Mouse (Mus musculus) heart, embryonic 12.5 days (tissue): ENCODE data around the gene Spg20. TPM values are rescaled to one million over a fixed set of nuclear protein-coding genes. Genes with fewer than 3 reads are reported as not detected.

Experiments used
- ATAC-seq: fragments of 200-750 bp; cut with Nextera tagmentation; 2 replicates; pipeline ENCODE4 v1.8.0; 2017; ENCODE audit warnings: moderate TSS enrichment, moderate library complexity; ENCODE audit not compliant: insufficient number of reproducible peaks, low FRiP score
- H3K27ac ChIP-seq: fragments of 300-500 bp; sonication (generic); 2 replicates; pipeline ENCODE4 v1.5.1; 2016; ENCODE audit warnings: mild to moderate bottlenecking, moderate library complexity; ENCODE audit not compliant: poor library complexity, severe bottlenecking
- H3K27me3 ChIP-seq: fragments of 300-500 bp; sonication (generic); replicated peaks from 2 replicates; pipeline ENCODE4 v1.6.1; 2016; ENCODE audit warnings: mild to moderate bottlenecking, moderate library complexity
- H3K36me3 ChIP-seq: fragments of 300-500 bp; sonication (generic); 2 replicates; pipeline ENCODE4 v1.6.1; 2016; ENCODE audit warnings: mild to moderate bottlenecking, moderate library complexity
- H3K4me1 ChIP-seq: fragments of 300-500 bp; sonication (generic); replicated peaks from 2 replicates; pipeline ENCODE4 v1.6.1; 2016; ENCODE audit warnings: mild to moderate bottlenecking
- H3K4me2 ChIP-seq: fragments of 300-500 bp; sonication (generic); 2 replicates; pipeline ENCODE4 v1.6.1; 2016; ENCODE audit warnings: mild to moderate bottlenecking, moderate library complexity
- H3K4me3 ChIP-seq: fragments of 300-500 bp; sonication (generic); 2 replicates; pipeline ENCODE4 v1.5.1; 2016; ENCODE audit warnings: mild to moderate bottlenecking
- H3K9ac ChIP-seq: fragments of 300-500 bp; sonication (generic); 2 replicates; pipeline ENCODE4 v1.6.1; 2016; ENCODE audit warnings: mild to moderate bottlenecking, moderate library complexity
- H3K9me3 ChIP-seq: fragments of 300-500 bp; sonication (generic); replicated peaks from 2 replicates; pipeline ENCODE4 v1.6.1; 2016; ENCODE audit warnings: mild to moderate bottlenecking, moderate library complexity
- WGBS: fragments of 180-500 bp; shearing (Covaris S2); methylation state at CpG from one replicate; pipeline ENCODE4 v1.1.7; 2016; 5-methylcytosine and 5-hydroxymethylcytosine counted together
- polyA plus RNA-seq: library from polyadenylated mRNA; unstranded; fragments of >200 nt; fragmentation: Nextera tagmentation; extraction: Ambion mirVana; gene quantifications from 2 replicates; pipeline ENCODE4 v1.2.1, GENCODE M21; 2016

Spg20 gene
- polyA plus RNA-seq, 1 experiment from 2014 or later, result 49.0 TPM

- Histone ChIP-seq H3K9me3 (no peaks in the 10 kb centered on the region), H3K4me2 (no peak overlapping the region), H3K9ac (no peak overlapping the region), H3K4me3 (no peak overlapping the region), H3K4me1 (no peaks in the 10 kb centered on the region), H3K36me3 (no peaks in the 10 kb centered on the region), H3K27ac (no peak overlapping the region), H3K27me3 (no peaks in the 10 kb centered on the region)
- ATAC-seq, result no peak
- WGBS, result 51% methylated on average over 3 of the region's 3 CpGs
Observed at GRCm38 (mm10) chr3:55148091-55148490, 36.2 kb downstream of the Spg20 start.

DNA sequence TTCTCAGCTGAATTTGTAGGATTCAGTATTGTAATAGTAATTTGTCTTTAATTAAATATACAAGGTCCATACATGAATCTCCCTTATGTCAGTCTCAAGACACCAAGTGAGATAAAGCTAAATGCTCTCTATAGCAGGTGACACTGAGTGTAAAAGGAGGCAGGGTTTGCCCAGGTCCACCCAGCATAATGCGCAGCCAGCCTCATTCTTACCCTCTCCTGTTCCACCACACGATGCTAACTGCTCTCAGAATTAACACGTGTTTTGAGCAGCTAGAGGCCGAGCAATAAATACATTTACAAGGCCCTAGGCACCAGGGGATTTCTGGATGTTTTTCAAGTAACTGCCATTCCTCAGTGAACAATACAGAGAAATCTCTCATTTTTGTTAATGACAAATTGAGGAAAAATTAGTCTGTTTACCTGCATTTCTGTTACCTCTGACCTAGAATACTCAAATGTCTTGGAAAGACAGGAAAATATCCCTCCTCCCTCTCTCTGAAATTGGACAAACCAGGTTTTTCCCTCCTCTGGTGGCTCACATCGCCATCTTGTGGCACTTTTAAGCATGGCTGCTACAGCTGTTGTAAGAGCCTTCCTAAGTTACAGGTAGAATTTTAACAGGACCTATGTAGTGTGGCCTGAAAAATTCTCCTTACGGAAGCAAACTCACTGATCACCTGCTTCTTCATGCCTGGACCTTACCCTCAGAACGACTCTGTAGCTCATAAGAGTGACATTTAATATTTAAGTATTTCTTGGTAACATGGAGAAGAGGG is 39.9 kb downstream of the Spg20 start:
- ATAC-seq, result no peak
- H3K9me3 ChIP-seq, result no peaks in the 10 kb centered on the region
- no peak overlapping the region for H3K27ac ChIP-seq
- peaks cover 9% of the 10 kb centered on the region; the same call in 1 of the 2 replicates for H3K4me1 ChIP-seq
- H3K4me3 ChIP-seq, result no peak overlapping the region
- H3K27me3 ChIP-seq, result no peaks in the 10 kb centered on the region
- H3K9ac ChIP-seq, result no peak overlapping the region
- 39% methylated on average over 7 of the region's 7 CpGs for WGBS
- H3K4me2 ChIP-seq, result no peak overlapping the region
- H3K36me3 ChIP-seq, result no peaks in the 10 kb centered on the region

DNA sequence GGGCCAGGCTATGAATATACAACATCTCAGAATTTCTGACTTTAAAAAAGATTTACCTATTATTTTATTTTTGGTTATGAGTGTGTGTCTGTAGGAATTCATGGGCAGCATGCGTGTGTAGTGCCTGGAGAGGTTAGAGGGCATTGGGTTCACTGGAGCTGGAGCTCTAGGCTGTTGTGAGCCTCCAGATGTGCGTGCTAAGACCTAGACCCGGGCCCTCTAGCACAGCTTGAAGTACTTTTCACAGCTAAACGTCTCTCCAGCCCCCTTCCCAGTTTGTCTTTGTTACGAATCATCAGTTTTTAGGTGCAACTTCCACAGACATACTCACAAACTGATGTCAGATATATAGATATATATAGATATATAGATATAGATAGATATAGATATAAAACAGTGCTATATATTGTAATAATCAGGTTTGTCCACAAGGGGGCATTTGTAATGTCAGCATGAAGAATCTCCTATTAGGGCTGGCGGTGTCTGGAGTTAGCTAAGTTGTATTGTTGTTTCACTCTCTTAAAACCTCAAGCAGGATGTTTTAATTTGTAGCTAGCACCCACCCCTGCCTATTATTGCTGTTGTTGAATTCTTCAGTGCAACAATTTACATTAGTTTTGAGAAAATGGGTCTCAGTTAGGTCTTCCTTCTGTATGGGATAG is 40.9 kb downstream of the Spg20 start:
- Histone ChIP-seq H3K27me3 (no peaks in the 10 kb centered on the region), H3K27ac (no peak overlapping the region), H3K4me2 (no peak overlapping the region), H3K4me3 (no peak overlapping the region), H3K4me1 (peaks cover 9% of the 10 kb centered on the region; the same call in 1 of the 2 replicates), H3K9ac (no peak overlapping the region), H3K36me3 (no peaks in the 10 kb centered on the region), H3K9me3 (no peaks in the 10 kb centered on the region)
- no peak for ATAC-seq
- WGBS, result 68% methylated on average over 6 of the region's 6 CpGs

GRCm38 (mm10) chr3:55154163-55154562 is 42.3 kb downstream of the Spg20 start:
- H3K4me3 ChIP-seq, result no peak overlapping the region
- no peak overlapping the region for H3K9ac ChIP-seq
- 80% methylated on average over 7 of the region's 7 CpGs for WGBS
- H3K4me2 ChIP-seq, result no peak overlapping the region
- no peaks in the 10 kb centered on the region for H3K27me3 ChIP-seq
- peaks cover 9% of the 10 kb centered on the region; the same call in 1 of the 2 replicates for H3K4me1 ChIP-seq
- no peak overlapping the region for H3K27ac ChIP-seq
- no peaks in the 10 kb centered on the region for H3K36me3 ChIP-seq
- ATAC-seq, result no peak
- H3K9me3 ChIP-seq, result no peaks in the 10 kb centered on the region

DNA sequence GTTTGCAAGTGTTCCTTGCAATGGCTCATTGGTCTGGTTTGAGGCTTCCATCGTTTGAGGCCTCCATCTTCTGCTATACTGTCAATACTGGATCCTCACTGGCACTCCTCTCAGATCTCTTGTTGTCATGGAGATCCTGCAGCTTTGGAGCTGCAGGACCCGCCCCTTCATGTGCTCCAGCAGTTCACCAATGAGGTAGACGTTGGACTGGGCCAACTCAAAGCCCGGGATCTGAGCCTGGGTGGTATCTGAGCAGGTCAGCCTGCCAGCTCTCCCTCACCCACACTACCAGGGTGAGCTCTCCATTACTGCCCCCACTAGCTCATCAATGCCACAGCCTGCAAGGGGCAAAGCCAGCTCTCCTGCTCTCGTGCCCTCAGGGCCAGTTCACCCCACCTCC is 45.5 kb downstream of the Spg20 start:
- no peaks in the 10 kb centered on the region for H3K9me3 ChIP-seq
- H3K27ac ChIP-seq, result no peak overlapping the region
- H3K4me3 ChIP-seq, result no peak overlapping the region
- H3K4me1 ChIP-seq, result peaks cover 9% of the 10 kb centered on the region; the same call in 1 of the 2 replicates
- H3K4me2 ChIP-seq, result no peak overlapping the region
- no peak overlapping the region for H3K9ac ChIP-seq
- no peaks in the 10 kb centered on the region for H3K36me3 ChIP-seq
- no peak for ATAC-seq
- H3K27me3 ChIP-seq, result no peaks in the 10 kb centered on the region
- 71% methylated on average over 5 of the region's 5 CpGs for WGBS

GRCm38 (mm10) chr3:55161144-55161543 is 49.2 kb downstream of the Spg20 start:
- no peak overlapping the region for H3K27ac ChIP-seq
- WGBS, result 80% methylated on average over 7 of the region's 7 CpGs
- no peaks in the 10 kb centered on the region for H3K4me1 ChIP-seq
- no peaks in the 10 kb centered on the region for H3K27me3 ChIP-seq
- H3K9ac ChIP-seq, result no peak overlapping the region
- no peak overlapping the region for H3K4me2 ChIP-seq
- no peak overlapping the region for H3K4me3 ChIP-seq
- no peaks in the 10 kb centered on the region for H3K36me3 ChIP-seq
- H3K9me3 ChIP-seq, result no peaks in the 10 kb centered on the region
- ATAC-seq, result no peak

- Histone ChIP-seq H3K27ac (no peak overlapping the region), H3K36me3 (no peaks in the 10 kb centered on the region), H3K9me3 (no peaks in the 10 kb centered on the region), H3K27me3 (no peaks in the 10 kb centered on the region), H3K4me3 (no peak overlapping the region), H3K9ac (no peak overlapping the region), H3K4me1 (no peaks in the 10 kb centered on the region), H3K4me2 (no peak overlapping the region)
- no peak for ATAC-seq
- 72% methylated on average over 4 of the region's 4 CpGs for WGBS
Observed at GRCm38 (mm10) chr3:55163510-55163909, 51.6 kb downstream of the Spg20 start.

DNA sequence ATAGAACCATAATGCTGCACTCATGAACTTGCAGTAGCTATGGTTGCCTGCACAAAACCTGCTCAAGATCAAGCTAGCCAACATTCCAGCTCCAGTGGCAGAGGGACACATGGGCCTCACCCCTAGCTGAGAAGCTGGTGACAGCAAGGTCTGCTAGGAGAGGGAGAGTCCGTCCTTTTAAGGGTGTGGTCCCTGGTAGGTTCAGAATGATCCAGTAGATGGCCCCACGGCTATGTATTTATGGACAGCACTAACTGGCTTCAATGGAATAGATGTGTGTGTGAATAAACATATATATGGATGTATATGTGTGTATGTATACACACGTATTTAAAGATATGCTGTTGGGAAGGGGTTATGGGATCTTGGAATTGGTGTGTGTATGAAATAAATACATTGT is 60.6 kb downstream of the Spg20 start:
- ATAC-seq, result no peak; the same call in 1 of the 2 replicates
- no peaks in the 10 kb centered on the region for H3K36me3 ChIP-seq
- peaks cover 7% of the 10 kb centered on the region for H3K4me1 ChIP-seq
- H3K4me2 ChIP-seq, result no peak overlapping the region
- H3K27ac ChIP-seq, result no peak overlapping the region
- no peaks in the 10 kb centered on the region for H3K27me3 ChIP-seq
- WGBS, result 53% methylated on average over 3 of the region's 3 CpGs
- H3K4me3 ChIP-seq, result no peak overlapping the region
- no peaks in the 10 kb centered on the region for H3K9me3 ChIP-seq
- no peak overlapping the region for H3K9ac ChIP-seq

- no peak overlapping the region for H3K4me2 ChIP-seq
- H3K36me3 ChIP-seq, result no peaks in the 10 kb centered on the region
- H3K27me3 ChIP-seq, result no peaks in the 10 kb centered on the region
- no peak overlapping the region for H3K9ac ChIP-seq
- H3K27ac ChIP-seq, result no peak overlapping the region
- H3K9me3 ChIP-seq, result no peaks in the 10 kb centered on the region
- peaks cover 7% of the 10 kb centered on the region for H3K4me1 ChIP-seq
- H3K4me3 ChIP-seq, result no peak overlapping the region
- ATAC-seq, result no peak
- WGBS, result 18% methylated on average over 6 of the region's 6 CpGs
Observed at GRCm38 (mm10) chr3:55177271-55177670, 65.4 kb downstream of the Spg20 start.

- peaks cover 9% of the 10 kb centered on the region; the same call in 1 of the 2 replicates for H3K4me1 ChIP-seq
- H3K36me3 ChIP-seq, result no peaks in the 10 kb centered on the region
- no peak within 1 kb of the TSS for H3K9ac ChIP-seq
- H3K27ac ChIP-seq, result no peak within 1 kb of the TSS
- WGBS, result 88% methylated on average over 22 of the region's 22 CpGs
- H3K27me3 ChIP-seq, result no peaks in the 10 kb centered on the region
- H3K4me3 ChIP-seq, result no peak within 1 kb of the TSS
- no peaks in the 10 kb centered on the region for H3K9me3 ChIP-seq
- no peak for ATAC-seq
- no peak within 1 kb of the TSS for H3K4me2 ChIP-seq
Observed at GRCm38 (mm10) chr3:55181766-55182165, 69.9 kb downstream of the Spg20 start, which contains the start of gene Sohlh2. TSS of gene Sohlh2 (plus strand) at chr3:55182028.
